Mouse (Mus musculus): ENCODE results near the gene Tnk2. TPM values are rescaled to one million over a fixed set of nuclear protein-coding genes. Genes with fewer than 3 reads are reported as not detected.
A peak's percentile ranks its signal among the peaks of the same experiment; 100 is the strongest.

Tnk2 gene
- total RNA-seq, 2 experiments from 2014 or later = 40.0 to 44.8 TPM

- intact Hi-C loops (cut with DNase I) = no loop called here
- DNase-seq = no peak
Observed at GRCm38 (mm10) chr16:32657498-32658250, 14.0 kb downstream of the Tnk2 start.

GRCm38 (mm10) chr16:32658743-32659171 is 15.1 kb downstream of the Tnk2 start:
- no peak for DNase-seq
- intact Hi-C loops (cut with DNase I) = loop anchor here (1.0 kb wide), 1 partner anchor 24 kb away; no protein-coding TSS in a partner anchor

- DNase-seq = peak in 1 of 2 experiments; percentile 52
- intact Hi-C loops (cut with DNase I) = loop anchor here (1.0 kb wide), 1 partner anchor 23 kb away; no protein-coding TSS in a partner anchor
Observed at GRCm38 (mm10) chr16:32659385-32659784, 15.7 kb downstream of the Tnk2 start.

- intact Hi-C loops (cut with DNase I) = no loop called here
- DNase-seq = no peak
Observed at GRCm38 (mm10) chr16:32660095-32660494, 16.4 kb downstream of the Tnk2 start.

- peak; percentile 69 to 74 for DNase-seq
- intact Hi-C loops (cut with DNase I) = no loop called here
Observed at GRCm38 (mm10) chr16:32660557-32661321, 17.1 kb downstream of the Tnk2 start.

GRCm38 (mm10) chr16:32661493-32661921 is 17.8 kb downstream of the Tnk2 start:
- peak in 1 of 2 experiments; percentile 7 for DNase-seq
- intact Hi-C loops (cut with DNase I) = no loop called here

- no peak for DNase-seq
- intact Hi-C loops (cut with DNase I) = no loop called here
Observed at GRCm38 (mm10) chr16:32662372-32662771, 18.7 kb downstream of the Tnk2 start.

GRCm38 (mm10) chr16:32663231-32663858 is 19.7 kb downstream of the Tnk2 start:
- intact Hi-C loops (cut with DNase I) = no loop called here
- DNase-seq = no peak

- DNase-seq = no peak
- intact Hi-C loops (cut with DNase I) = no loop called here
Observed at GRCm38 (mm10) chr16:32664211-32664610, 20.5 kb downstream of the Tnk2 start.

GRCm38 (mm10) chr16:32665851-32666665 is 22.4 kb downstream of the Tnk2 start:
- peak; percentile 11 to 20 for DNase-seq

GRCm38 (mm10) chr16:32666671-32667551 is 23.2 kb downstream of the Tnk2 start:
- DNase-seq = peak in 1 of 2 experiments; percentile 2
- intact Hi-C loops (cut with DNase I) = no loop called here

More at GRCm38 (mm10) chr16:32665851-32666665, 22.4 kb downstream of the Tnk2 start:
- intact Hi-C loops (cut with DNase I) = no loop called here

- peak in 1 of 2 experiments; percentile 9 for DNase-seq
- intact Hi-C loops (cut with DNase I) = no loop called here
Observed at GRCm38 (mm10) chr16:32667552-32667872, 23.8 kb downstream of the Tnk2 start.

- intact Hi-C loops (cut with DNase I) = no loop called here
- DNase-seq = peak in 1 of 2 experiments; percentile 4
Observed at GRCm38 (mm10) chr16:32668030-32668429, 24.4 kb downstream of the Tnk2 start.

GRCm38 (mm10) chr16:32668472-32668871 is 24.8 kb downstream of the Tnk2 start:
- intact Hi-C loops (cut with DNase I) = no loop called here
- peak in 1 of 2 experiments; percentile 8 for DNase-seq

- intact Hi-C loops (cut with DNase I) = no loop called here
- DNase-seq = no peak
Observed at GRCm38 (mm10) chr16:32669243-32669642, 25.6 kb downstream of the Tnk2 start.

- no peak for DNase-seq
- intact Hi-C loops (cut with DNase I) = no loop called here
Observed at GRCm38 (mm10) chr16:32670354-32671124, 26.9 kb downstream of the Tnk2 start.

- intact Hi-C loops (cut with DNase I) = no loop called here
- DNase-seq = no peak
Observed at GRCm38 (mm10) chr16:32671206-32671887, 27.7 kb downstream of the Tnk2 start.

- intact Hi-C loops (cut with DNase I) = no loop called here
- DNase-seq = no peak
Observed at GRCm38 (mm10) chr16:32672250-32672649, 28.6 kb downstream of the Tnk2 start.
